Mouse (Mus musculus) testis, postnatal 10 days (tissue): ENCODE measurements around the gene Hap1.
"Not testable (repeated sequence)": the region's sequence is repeated elsewhere in the genome, so short reads cannot be mapped to it uniquely, and the experiment has no call there.

Source experiments
- DNase-seq: peaks from one replicate; pipeline ENCODE4 v3.0.0; 2021; ENCODE audit warnings: low spot score

Hap1 gene

DNA sequence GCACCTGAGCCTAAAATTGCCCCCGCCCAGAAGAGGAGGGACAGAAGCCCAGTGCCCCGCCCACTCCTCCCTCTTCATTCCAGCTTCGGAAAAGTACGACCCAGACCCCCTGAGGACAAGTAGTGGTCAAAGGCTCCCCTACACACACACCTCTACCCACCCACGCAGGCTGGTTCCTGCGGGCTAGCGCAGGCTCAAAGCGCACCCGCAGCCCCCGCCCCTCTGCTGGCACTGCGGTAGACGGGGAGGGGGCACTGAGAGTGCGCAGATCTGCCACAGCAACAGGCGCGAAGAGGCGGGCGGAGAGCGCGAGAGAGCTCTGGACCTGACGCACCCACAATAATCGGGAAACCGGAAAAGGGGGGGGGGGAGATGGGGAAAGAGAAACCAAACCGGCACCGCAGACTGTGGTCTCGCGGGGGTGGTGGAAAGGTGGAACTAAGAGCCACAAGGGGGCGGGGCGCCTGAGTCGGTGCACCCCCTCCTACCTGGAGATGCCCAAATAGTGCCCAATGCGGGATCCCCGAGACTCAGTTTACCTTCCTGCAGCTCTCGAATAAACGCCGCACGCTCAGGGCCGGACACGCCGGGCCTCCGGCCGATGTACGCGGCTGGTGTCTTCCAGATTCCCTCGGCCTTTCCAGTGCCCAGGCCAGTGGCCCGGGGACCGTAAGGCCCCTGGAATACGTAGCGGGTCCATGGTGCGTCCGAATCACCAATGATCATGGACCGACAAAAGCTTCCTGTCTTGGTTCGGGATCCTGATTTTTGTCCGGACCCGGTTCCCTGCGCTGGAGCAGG, 577 bp downstream of the Hap1 start:
- peak; percentile 71 for DNase-seq

DNA sequence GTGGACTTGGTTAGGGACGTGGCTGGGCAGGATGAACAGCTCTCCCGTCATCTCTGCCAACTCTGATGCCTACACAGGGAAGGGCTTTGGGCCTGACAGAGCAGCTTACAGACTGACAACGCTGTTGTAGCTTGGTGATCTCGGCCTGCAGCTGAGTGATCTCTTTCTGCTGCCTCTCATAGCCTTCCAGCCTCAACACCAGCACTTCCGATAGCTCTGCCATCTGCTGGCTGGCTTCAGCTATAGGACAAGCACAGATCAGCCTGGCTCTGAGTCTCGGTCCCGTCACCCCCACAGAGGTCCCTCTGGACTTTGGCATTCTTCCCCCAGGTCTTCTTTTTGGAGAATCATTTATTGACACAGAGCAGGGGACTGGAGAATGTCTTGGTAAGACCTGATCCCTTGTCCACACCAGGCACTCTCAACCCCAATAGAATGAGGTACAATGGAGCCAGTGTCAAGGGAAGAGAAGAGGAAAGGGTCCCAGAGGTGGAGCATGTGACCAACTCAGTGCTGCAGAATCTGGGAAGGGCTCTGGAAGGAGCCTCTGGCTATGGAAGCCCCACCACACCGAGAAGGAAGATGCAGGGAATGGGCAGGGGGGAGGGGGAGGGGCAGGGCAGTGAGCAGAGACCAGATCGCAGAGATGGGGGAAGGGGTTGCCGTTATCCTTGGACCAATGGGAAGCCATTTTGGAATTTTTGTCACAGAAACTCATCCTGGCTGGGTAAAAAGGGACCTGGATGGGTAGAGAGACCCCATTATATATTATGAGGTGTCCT, 3.7 kb downstream of the Hap1 start:
- DNase-seq, result no peak

DNA sequence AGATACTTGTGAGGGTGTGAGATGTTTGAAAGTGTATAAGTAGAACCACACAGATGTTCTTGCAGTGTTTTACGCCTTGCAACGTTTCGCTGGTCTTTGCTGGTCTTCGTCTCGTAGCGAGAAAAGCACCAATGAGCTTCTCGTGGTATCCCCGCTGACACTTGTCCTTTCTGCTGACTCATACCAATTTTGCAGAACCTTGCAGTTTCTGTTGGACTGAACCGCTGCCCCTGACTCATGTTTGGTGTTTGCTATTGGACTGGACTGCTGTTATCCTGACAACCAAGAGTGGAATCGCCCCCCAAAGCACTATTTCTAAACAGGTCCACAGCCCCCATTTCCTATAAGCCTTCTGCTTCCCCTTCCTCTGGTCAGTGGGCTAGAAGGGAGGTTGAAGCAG, 11.7 kb downstream of the Hap1 start:
- no peak for DNase-seq

DNA sequence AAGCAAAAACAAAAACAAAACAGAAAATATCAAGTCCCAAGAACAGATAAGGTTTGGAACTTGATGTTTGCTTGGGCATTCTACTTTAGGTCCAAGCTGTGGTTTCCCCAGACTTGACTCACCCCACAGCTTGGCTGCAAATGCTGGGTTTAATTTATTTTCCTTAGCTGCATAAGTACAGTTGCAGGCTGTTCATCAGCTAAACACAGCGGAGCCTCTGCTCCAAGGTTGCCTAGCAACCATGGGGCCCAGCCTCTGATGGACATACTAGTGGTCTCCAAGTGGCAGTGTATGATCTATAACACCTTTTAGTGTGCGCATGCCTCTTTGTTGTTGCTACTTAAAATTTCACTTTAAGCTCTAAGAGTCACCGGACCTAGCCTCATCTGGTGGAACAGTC, 20.2 kb downstream of the Hap1 start:
- DNase-seq, result no peak

DNA sequence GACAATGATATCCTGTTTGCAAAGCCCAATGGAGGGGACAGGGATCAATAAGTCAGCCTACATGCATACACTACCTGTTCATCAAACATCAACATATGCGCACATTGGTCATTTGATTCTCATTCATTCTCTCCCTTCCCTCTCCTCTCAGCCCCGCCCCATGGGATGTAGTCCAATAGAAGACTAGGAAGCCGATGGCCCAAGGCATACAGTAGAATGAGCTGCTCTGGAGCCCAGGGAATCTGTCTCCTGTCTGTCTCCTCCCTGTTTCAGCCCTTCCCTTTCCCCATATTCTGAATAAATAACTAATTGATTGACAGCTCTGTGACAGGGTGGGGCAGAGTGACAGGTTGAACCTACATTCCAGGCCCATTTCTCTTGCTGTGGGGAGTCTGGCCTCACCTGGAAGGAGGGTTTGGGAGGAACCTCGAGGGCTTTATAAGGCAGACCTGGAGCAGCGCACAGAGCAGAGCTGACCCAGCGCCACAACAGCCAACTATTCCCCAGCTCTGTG, 21.9 kb downstream of the Hap1 start, which contains the start of gene Gast:
Gene Gast (plus strand): TSS at position 464 of the 514 bp plus-strand sequence.
- no peak for DNase-seq

DNA sequence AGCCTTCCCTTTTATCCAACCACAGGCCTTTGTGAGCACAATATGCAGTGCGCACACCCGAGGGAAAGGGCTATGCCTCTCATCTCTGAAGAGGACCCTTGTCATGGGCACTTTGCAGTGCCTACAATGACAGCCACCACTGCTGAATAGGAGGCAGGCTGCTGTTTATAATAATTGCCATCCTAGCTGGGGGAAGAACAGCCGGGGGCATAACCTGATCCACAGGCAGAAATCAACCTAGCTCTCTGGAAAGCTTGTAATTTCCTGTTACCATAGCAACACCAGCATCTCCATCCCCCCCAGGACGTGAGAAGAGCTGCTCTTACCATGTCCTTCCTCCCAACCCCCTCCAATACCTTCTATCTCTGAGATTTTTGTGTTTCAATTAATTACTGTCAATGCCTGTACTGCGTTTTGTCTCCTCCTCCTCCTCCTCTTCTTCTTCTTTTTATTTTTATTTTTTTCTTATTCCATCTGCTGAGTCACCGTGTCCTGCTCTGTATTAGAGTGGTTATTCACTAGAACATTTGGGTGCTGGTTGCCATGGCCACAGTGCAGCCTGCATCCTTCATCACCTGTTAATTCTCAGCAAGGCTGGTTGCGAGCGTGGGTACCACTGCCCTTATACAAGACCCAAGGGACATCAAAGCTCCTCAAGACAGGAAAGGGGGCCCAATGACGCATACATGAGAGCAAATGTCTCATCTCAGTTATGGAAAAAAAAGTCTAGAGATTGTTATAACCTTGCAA, 23.0 kb downstream of the Hap1 start:
- no peak for DNase-seq

DNA sequence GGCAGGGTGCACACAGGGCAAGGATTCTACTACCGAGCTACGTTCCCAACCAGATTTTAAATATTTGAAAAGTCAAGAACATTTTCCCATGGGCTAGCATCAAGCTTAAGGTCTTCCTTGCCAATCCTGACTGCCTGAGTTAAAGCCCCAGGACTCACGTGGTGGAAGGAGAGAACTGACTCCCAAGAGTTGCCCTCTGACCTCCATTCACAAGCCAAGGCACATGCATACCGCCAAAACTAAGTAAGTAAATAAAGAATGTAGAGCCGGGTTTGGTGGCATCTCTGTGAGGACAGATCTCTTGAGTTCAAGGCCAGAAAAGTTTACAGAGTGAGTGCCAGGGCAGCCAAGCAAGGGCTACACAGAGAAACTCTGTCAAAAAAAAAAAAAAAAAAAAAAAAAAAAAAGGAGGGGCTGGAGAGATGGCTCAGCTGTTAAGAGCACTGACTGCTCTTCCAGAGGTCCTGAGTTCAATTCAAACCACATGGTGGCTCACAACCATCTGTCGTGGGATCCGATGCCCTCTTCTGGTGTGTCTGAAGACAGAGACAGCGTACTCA, 25.0 kb downstream of the Hap1 start:
- not testable (repeated sequence) for DNase-seq

DNA sequence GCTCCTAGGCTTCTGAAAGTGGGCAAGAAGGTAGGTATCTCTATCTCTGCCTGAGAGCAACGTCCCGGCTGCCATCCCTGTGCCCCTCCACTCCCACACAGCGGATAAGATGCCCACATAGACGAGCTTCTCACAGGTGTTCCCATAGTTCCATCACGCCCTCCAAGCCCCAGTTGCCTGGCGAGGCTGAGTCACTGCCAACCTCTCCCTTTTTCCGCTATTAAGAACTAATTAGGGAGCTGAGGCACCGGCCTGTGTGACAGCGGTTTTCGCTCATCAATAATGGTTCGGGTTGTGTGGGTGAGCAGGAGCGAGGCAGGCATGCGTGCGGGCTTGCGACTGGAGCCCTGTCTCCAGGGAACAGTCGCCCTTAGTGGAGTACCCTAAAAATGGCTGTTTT, 25.7 kb downstream of the Hap1 start:
- no peak for DNase-seq

DNA sequence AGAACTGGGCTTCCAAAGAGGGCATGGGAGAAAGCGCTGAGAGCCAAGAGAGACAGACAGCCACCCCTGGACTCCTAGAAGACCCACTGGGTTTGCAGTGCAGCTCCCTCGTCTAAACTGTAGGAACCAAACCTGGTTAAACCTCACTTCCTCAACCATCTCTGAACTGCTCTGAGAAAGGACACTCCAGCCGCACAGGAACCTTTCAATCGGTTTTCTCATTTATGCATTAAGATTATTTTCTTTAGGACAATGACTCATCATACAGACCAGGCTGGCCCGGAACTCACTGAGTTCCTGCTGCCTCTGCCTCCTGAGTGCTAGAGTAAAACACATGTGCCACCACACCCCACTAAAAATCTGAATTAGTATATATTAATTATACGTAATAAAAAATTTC, 28.2 kb downstream of the Hap1 start:
- DNase-seq, result no peak

DNA sequence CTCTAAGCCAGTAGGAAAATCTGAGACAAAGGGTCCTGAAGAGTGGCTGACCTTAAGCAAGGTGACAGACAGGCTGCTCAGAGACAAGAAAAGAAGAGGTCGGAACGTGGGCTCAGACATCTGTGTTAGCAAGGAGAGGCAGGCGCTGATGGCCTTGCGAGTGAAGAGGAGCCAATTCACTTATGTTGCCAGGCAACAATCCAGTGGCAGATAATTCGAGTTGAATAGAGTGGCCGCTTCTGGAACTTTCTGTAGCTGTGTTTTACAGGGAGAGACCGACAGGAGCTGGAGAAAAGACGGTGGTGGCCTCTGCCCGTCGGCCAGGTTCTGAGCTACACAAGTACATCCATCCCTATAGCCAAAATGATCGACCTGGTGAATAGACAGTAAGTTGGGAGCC, 28.6 kb downstream of the Hap1 start:
- DNase-seq, result no peak

DNA sequence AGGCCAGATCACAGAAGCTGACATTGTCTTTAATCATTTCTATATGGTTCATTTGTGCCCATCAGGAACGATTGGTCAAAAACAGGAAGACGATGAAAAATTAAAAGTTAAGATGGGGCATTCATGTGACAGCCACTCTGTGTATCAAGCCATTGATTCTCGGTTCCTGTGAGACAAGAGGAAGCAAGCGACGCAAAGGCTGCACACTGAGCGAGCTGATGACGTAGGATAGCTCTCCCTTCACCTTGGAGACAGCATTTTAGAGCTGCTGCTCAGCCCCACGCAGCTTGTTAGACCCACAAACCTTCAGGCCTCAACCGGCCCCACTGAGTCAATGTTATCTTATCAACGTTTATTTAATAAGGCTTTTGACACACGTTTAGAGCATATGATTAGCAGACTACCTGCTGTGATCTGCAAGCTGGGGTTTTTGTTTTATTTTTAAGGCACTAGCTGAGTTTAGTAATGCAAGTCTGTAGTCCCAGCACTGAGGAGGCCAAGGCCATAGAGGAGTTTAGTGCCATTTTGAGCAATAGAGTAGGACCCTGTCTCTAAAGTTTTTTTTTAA, 30.8 kb downstream of the Hap1 start:
- no peak for DNase-seq

DNA sequence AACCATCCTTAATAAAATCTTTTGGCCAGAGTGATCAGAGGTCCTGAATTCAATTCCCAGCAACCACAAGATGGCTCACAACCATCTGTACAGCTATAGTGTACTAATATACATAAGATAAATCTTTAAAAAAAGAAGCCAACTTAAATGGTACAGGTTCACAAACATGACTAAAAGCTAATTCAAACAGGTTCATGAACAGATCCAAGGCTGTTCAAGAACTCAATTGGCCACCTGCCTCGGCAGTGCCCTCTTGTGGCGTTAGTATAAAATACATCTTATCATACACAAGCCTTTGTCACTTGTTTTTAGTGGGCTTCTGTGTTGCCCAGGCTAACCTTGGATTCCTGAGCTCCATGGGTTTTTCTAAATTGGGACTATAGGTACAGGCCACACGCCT, 32.4 kb downstream of the Hap1 start:
- peak; percentile 77 for DNase-seq

DNA sequence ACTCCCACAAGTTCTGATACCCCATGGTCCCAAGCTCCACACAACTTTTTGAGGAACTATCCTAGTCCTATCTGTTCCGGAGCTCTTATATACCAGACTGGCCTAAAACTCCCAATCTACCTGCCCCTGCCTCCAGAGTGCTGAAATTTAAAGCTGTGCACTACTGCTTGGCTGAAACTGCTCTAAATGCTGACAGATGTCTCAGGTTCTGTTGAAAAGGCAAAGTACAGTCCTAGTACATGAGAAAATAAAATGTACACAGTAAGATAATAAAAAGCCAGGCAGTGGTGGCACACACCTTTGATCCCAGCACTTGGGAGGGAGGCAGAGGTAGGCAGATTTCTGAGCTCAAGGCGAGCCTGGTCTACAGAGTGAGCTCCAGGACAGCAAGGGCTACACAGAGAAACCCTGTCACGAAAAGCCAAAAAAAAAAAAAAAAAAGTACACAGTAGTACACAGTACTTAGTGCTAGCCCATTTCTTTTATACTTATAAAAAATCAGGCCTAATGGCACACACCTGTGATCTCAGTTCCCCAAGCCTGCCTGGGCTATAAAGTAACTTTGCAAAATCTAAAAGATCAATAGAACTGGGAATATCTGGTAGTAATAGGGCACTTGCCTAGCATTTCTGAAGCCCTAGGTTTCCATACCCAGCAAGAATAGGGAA, 33.2 kb downstream of the Hap1 start:
- DNase-seq, result no peak

DNA sequence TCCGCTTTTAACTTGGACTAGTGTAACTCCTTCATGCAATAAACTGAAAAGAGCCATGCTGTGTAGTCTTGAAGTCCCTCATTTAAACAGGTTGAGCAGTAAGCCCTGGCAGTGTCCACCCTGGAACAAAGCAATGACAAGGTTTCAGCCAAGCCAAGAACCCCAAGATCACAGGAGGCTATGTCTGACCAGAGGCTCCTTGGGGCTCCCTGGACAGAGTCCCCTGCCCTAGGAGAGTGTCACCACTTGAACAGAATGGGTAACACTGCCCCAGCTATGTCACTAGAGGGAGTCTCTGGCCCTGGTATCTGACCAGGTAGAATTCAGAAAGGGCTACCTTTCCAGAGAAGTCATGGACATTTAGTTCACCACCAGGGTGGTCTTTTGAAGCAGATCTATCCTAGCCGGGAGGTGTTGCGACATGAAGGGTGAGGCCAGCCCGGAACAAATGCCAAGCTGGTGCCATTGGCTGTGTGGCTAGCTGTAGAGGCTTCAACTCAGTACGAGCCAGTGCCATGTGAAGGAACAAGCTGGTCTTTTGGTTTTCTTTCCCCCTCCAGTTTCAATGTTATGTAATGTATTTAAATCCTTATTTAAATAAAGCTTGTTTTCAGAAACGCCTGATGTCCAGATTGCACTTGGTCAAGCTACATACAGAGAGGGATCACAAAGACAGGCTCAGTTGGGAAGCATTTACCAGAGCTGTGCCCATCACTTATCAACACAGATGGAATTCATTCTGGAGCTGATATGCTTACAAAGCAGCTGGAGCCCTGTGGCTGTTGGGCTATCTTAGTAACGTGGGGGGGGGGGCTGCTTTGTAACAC, 34.2 kb downstream of the Hap1 start:
- DNase-seq, result not testable (repeated sequence)

DNA sequence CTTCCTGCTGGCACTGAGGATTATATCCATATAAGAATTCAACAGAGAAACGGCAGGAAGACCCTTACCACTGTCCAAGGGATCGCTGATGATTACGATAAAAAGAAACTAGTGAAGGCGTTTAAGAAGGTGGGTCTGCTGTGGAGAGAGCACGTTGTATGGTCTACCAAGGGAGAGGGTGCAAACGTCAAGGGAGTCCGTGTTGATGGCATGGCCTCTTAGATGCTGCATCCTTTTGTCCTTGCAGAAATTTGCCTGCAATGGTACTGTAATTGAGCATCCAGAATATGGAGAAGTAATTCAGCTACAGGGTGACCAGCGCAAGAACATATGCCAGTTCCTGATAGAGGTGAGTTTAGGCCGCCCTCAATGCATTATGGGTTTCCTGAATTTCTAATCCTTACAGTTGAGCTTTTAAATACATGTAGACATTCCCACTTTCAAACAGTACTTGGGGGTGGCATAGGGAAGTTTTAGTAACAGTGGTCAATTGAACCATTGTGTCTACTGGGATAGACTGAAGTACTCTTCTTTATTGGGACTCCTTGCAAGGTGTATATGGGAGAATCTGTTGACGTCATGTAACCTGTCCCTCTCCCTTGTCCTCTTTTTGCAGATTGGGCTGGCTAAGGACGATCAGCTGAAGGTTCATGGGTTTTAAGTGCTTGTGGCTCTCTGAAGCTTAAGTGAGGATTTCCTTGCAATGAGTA, 35.1 kb downstream of the Hap1 start:
- not testable (repeated sequence) for DNase-seq

DNA sequence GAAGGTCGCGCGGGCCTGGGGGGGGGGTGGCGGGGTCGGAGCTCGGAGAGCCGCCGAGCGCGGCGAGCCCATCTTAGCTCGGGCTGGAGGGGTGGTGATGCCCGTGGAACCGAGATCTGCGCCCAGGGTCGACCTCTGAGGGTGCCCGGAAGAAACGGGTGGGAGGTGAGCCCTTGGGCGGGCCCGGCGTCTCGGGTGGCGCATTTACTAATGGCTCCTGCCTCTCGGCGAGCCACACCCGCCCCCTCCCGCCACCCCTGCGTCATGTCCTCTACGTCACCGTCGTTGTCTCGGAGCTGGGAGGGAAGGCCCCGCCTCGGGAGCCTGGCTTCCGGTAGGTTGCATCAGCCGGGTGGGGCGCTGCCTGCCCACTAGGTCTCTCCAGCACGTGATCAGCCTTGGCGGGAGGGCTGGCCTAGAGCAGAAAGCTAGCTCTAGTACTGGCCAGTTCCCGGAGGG, 35.7 kb downstream of the Hap1 start:
- peak; percentile 96 for DNase-seq

DNA sequence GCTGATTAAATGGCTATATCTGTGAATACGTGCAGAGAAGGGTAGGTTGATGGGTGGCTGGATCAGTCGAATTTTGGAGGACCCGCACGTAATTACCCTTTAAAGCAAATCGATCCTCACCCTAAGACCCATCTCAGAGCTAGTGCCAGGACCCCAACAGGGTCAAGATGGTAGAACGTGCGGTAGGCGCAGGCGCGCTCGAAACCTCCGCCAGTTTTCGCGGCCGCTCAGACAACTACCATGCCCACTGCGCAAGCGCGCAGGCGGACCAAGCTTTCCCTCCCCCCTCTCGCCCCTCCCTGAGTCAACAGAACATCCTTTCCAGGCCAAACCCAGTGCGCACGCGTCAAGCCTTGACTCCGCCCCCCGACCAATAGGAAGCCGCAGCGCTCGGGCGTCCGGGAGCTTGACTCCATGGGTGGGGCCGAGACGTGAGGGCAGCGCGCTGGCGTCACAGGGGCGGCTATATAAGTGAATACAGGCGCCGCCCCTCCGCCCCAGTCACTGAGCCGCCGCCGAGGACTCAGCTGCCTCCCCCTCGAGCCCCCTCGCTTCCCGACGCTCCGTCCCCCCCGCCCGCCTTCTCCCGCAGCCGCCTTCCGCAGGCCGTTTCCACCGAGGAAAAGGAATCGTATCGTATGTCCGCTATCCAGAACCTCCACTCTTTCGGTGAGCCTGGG, 36.3 kb downstream of the Hap1 start, which contains the start of gene Eif1:
Gene Eif1 (plus strand): TSS at position 394 of the 680 bp plus-strand sequence.
- peak; percentile 100 for DNase-seq

DNA sequence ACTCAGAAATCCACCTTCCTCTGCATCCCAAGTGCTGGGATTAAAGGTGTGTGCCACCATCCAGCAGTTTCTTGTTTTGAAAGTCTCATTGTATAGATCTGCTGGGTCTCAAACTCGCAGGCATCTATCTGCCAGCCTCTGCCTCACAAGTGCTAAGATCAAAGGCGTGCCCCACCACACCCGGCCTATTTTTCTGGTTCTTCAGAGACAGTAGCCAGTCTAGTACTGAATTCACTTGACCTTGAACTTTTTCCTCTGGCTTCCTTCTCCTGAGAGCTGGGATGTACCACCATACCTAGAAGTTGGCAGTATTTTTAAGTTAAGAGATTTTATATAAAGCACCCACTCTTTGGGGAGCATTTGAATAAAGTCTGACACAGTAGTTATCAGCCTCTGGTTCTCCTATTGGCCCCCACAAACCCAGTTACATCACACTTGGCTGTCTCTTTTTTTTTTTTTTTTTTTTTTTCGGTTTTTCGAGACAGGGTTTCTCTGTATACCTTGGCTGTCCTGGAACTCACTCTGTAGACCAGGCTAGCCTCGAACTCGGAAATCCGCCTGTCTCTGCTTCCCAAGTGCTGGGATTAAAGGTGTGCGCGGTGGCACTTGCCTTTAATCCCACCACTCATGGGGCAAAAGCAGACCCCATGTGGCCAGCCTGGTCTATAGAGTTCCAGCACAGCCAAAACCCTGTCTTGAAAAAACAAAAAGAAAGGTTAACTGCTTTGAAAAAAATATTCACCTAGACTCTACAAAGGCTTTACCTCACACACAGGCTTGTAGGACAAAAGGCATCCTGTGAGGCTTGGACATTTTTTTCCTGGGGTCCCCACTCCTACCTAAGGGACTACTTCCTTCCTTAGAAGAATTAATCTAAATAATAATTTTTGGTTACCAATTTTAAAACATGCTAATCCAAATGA, 37.1 kb downstream of the Hap1 start:
- DNase-seq, result no peak
